Comparison of ENCODE assay signal across 8 mouse cellular contexts in the genomic region with DNA sequence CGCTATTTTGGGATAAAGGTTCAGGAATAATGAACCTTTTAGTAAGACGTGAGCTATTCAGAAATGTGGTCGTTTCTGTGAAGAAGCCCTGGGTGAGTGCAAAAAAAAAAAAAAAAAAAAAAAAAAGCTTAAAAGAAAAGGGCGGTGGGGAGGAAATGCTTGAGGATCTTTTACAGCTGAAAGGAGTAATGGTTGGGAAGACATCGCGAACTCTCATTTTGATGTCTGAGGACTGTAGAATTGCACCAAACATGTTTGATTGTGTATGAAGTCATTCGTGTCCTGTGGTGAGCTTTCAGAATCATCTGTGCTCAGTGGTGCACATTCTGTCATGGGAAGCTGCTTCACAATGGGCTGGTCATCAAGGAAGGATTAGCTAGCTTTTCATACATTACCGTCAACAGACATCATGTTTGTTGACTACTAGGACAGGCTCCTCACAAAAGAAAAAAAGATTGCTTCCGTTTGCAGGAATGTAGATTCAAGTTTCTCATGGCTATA. TPM values are rescaled to one million over a fixed set of nuclear protein-coding genes. Genes with fewer than 3 reads are reported as not detected.
DNase-seq lines count a peak whose midpoint lies in the region; ATAC-seq and TF ChIP-seq lines count a peak whose summit lies in the region.

No protein-coding gene starts in this region.

- no peak for DNase-seq in heart, adult 18-20 months
- no peak for DNase-seq in embryonic facial prominence, embryonic 10.5 days (ENCODE audit: low spot score)
- DNase-seq in intestine, embryonic 14.5 days (ENCODE audit: low spot score): no peak
- no peak for DNase-seq in left cerebral cortex, postnatal 10 days (ENCODE audit: extremely low spot score in 1 of 2, low spot score in 2 of 2)
- DNase-seq in gastrocnemius, postnatal 10 days: no peak
- no peak for DNase-seq in testis, postnatal 14 days (ENCODE audit: low spot score)

- H3K4me1 ChIP-seq in heart, embryonic 15.5 days (replicated peaks): peaks cover 3% of the 10 kb centered on the region; the same call in 1 of the 2 replicates
- H3K4me1 ChIP-seq in embryonic facial prominence, embryonic 10.5 days: peaks cover 6% of the 10 kb centered on the region; the same call in 1 of the 2 replicates
- no peaks in the 10 kb centered on the region for H3K4me1 ChIP-seq in intestine, embryonic 14.5 days (replicated peaks; ENCODE audit: control insufficient read depth, insufficient read depth, low read length)

- no peaks in the 10 kb centered on the region for H3K9me3 ChIP-seq in heart, embryonic 15.5 days (replicated peaks)
- no peaks in the 10 kb centered on the region for H3K9me3 ChIP-seq in embryonic facial prominence, embryonic 10.5 days
- no peaks in the 10 kb centered on the region for H3K9me3 ChIP-seq in intestine, embryonic 14.5 days (ENCODE audit: control insufficient read depth, low read length)

- intact Hi-C loops in left cerebral cortex, postnatal 10 days (cut with DNase I): no loop called here

- H3K27ac ChIP-seq in heart, embryonic 15.5 days: no peak overlapping the region
- no peak overlapping the region for H3K27ac ChIP-seq in embryonic facial prominence, embryonic 10.5 days (replicated peaks)
- 0 out of 2 replicates have a peak overlapping the region, but pooled peaks have one; percentile 64 for H3K27ac ChIP-seq in intestine, embryonic 14.5 days (ENCODE audit: low read depth)

- no peak overlapping the region for H3ac ChIP-seq in myocyte (ENCODE audit: control insufficient read depth, insufficient read length)

- no peaks in the 10 kb centered on the region for H3K79me2 ChIP-seq in myocyte (ENCODE audit: control insufficient read depth, insufficient read depth)

- H3K4me2 ChIP-seq in heart, embryonic 15.5 days: peak overlapping the region; percentile 75
- H3K4me2 ChIP-seq in intestine, embryonic 14.5 days (ENCODE audit: low read length): peak overlapping the region; percentile 55
- H3K4me2 ChIP-seq in myocyte (ENCODE audit: low read depth): peak overlapping the region; percentile 58

- no peaks in the 10 kb centered on the region for H3K36me3 ChIP-seq in heart, embryonic 15.5 days
- no peaks in the 10 kb centered on the region for H3K36me3 ChIP-seq in embryonic facial prominence, embryonic 10.5 days (replicated peaks)
- no peaks in the 10 kb centered on the region for H3K36me3 ChIP-seq in intestine, embryonic 14.5 days (ENCODE audit: control insufficient read depth, insufficient read depth, low read length)
- H3K36me3 ChIP-seq in myocyte (ENCODE audit: control insufficient read depth, insufficient read depth): no peaks in the 10 kb centered on the region

- H3K27me3 ChIP-seq in heart, embryonic 15.5 days: no peaks in the 10 kb centered on the region
- H3K27me3 ChIP-seq in embryonic facial prominence, embryonic 10.5 days (replicated peaks; ENCODE audit: low read depth, poor library complexity, severe bottlenecking): no peaks in the 10 kb centered on the region
- no peaks in the 10 kb centered on the region for H3K27me3 ChIP-seq in intestine, embryonic 14.5 days (replicated peaks; ENCODE audit: control insufficient read depth, insufficient read depth, low read length)
- no peaks in the 10 kb centered on the region for H3K27me3 ChIP-seq in myocyte (ENCODE audit: control insufficient read depth, insufficient read depth, insufficient read length)

- peak overlapping the region; percentile 58 for H3K4me3 ChIP-seq in heart, embryonic 15.5 days
- H3K4me3 ChIP-seq in embryonic facial prominence, embryonic 10.5 days: peak overlapping the region; percentile 65
- H3K4me3 ChIP-seq in intestine, embryonic 14.5 days (ENCODE audit: low read depth, low read length): peak overlapping the region; percentile 63
- H3K4me3 ChIP-seq in myocyte: no peak overlapping the region

- H3K9ac ChIP-seq in heart, embryonic 15.5 days: no peak overlapping the region
- H3K9ac ChIP-seq in intestine, embryonic 14.5 days (ENCODE audit: low read length): peak overlapping the region; percentile 51; the same call in 1 of the 2 replicates

- TF ChIP-seq POLR2A in myocyte (IDR thresholded peaks at IDR 0.05; ENCODE audit: insufficient read length, low read depth): no peak

- 29% methylated on average over 9 of the region's 9 CpGs for WGBS in heart, embryonic 15.5 days
- 29% methylated on average over 9 of the region's 9 CpGs for WGBS in embryonic facial prominence, embryonic 10.5 days
- WGBS in intestine, embryonic 14.5 days: 32% methylated on average over 9 of the region's 9 CpGs

- no peak for ATAC-seq in heart, embryonic 15.5 days (replicated peaks; ENCODE audit: insufficient number of reproducible peaks, insufficient read depth, low FRiP score, low read depth)
- ATAC-seq in intestine, embryonic 14.5 days (replicated peaks; ENCODE audit: low FRiP score, low TSS enrichment, low read depth): no peak

TF ChIP-seq in myocyte, 11 proteins besides CTCF, POLR2A, EP300 and RAD21:
- TF ChIP-seq USF1 (IDR thresholded peaks at IDR 0.05; ENCODE audit: low read depth) (no peak), TCF12 (IDR thresholded peaks at IDR 0.05; ENCODE audit: insufficient read depth, poor library complexity, severe bottlenecking) (no peak), SRF (IDR thresholded peaks at IDR 0.05; ENCODE audit: control insufficient read depth, insufficient read length, low read depth) (no peak), MYOG (IDR thresholded peaks at IDR 0.05; ENCODE audit: control insufficient read depth in 1 of 3, insufficient read depth in 1 of 3, insufficient read length in 2 of 3, low read depth in 2 of 3) (no peak), MYOD1 (IDR thresholded peaks at IDR 0.05; ENCODE audit: control insufficient read depth in 1 of 3, insufficient read length in 2 of 3, low read depth in 2 of 3) (no peak), REST (IDR thresholded peaks at IDR 0.05; ENCODE audit: insufficient read depth, insufficient read length) (no peak), POLR2AphosphoS2 (IDR thresholded peaks at IDR 0.05; ENCODE audit: insufficient read length, low read depth) (no peak), TCF3 (IDR thresholded peaks at IDR 0.05; ENCODE audit: insufficient read length, low read depth) (no peak), E2F4 (IDR thresholded peaks at IDR 0.05; ENCODE audit: insufficient read depth) (no peak), MAX (IDR thresholded peaks at IDR 0.05; ENCODE audit: low read depth) (no peak), CEBPB (IDR thresholded peaks at IDR 0.05; ENCODE audit: insufficient read depth, poor library complexity, severe bottlenecking) (no peak)

RNA-seq across cellular contexts. Expression of a gene that starts 0.7 kb away (rescaled TPM):
- 16.0 and 19.7 TPM in 2 replicates for polyA plus RNA-seq in heart, embryonic 15.5 days (2015; fragmentation: Nextera tagmentation; extraction: Ambion mirVana)
- total RNA-seq in heart, adult 18-20 months (2021): 1 to 10 TPM; 2.9 to 4.8 TPM
- polyA plus RNA-seq in embryonic facial prominence, embryonic 10.5 days (2016; fragmentation: Nextera tagmentation; extraction: Ambion mirVana): 5.3 and 8.8 TPM in 2 replicates
- polyA plus RNA-seq in intestine, embryonic 14.5 days (2014; fragmentation: Nextera tagmentation; extraction: Ambion mirVana): 35.4 and 36.1 TPM in 2 replicates
- polyA plus RNA-seq in myocyte (2012; fragmentation: generic; extraction: Trizol): 6.0 TPM
- 1 to 10 TPM in 1 of 2 experiments, under 1 TPM in 1; 0.79 to 1.8 TPM for total RNA-seq in left cerebral cortex, postnatal 10 days (2021)
- 10 to 100 TPM; 13.6 to 15.2 TPM for total RNA-seq in gastrocnemius, postnatal 10 days (2021)

RNA-seq across cellular contexts. Expression of a gene that starts 41.2 kb away (rescaled TPM):
- 0.74 and 0.78 TPM in 2 replicates for polyA plus RNA-seq in heart, embryonic 15.5 days (2015; fragmentation: Nextera tagmentation; extraction: Ambion mirVana)
- not detected for total RNA-seq in heart, adult 18-20 months (2021)
- polyA plus RNA-seq in embryonic facial prominence, embryonic 10.5 days (2016; fragmentation: Nextera tagmentation; extraction: Ambion mirVana): not detected in 2 replicates
- polyA plus RNA-seq in intestine, embryonic 14.5 days (2014; fragmentation: Nextera tagmentation; extraction: Ambion mirVana): not detected in 2 replicates
- polyA plus RNA-seq in myocyte (2012; fragmentation: generic; extraction: Trizol): not detected
- total RNA-seq in left cerebral cortex, postnatal 10 days (2021): 1 to 10 TPM; 3.2 to 3.3 TPM
- total RNA-seq in gastrocnemius, postnatal 10 days (2021): not detected
